Mouse (Mus musculus) hindbrain, embryonic 11.5 days (tissue): Measurements from ENCODE around the gene Lin54. TPM values are rescaled to one million over a fixed set of nuclear protein-coding genes. Genes with fewer than 3 reads are reported as not detected.

Experiments used
- ATAC-seq: fragments of 200-750 bp; cut with Nextera tagmentation; 2 replicates; pipeline ENCODE4 v1.8.0; 2017; ENCODE audit warnings: mild to moderate bottlenecking, moderate TSS enrichment, moderate library complexity; ENCODE audit not compliant: low FRiP score
- DNase-seq: peaks from one replicate; pipeline ENCODE4 v3.0.0-alpha.2; 2015; ENCODE audit warnings: low spot score
- H3K27ac ChIP-seq: fragments of 300-500 bp; sonication (generic); 2 replicates; pipeline ENCODE4 v1.5.1; 2014; ENCODE audit warnings: mild to moderate bottlenecking, low read depth, low read length
- H3K27me3 ChIP-seq: fragments of 300-500 bp; sonication (generic); 2 replicates; pipeline ENCODE4 v1.6.1; 2014; ENCODE audit warnings: mild to moderate bottlenecking, low read length, moderate library complexity, mixed read lengths; ENCODE audit not compliant: control insufficient read depth, insufficient read depth
- H3K36me3 ChIP-seq: fragments of 300-500 bp; sonication (generic); 2 replicates; pipeline ENCODE4 v1.6.1; 2014; ENCODE audit warnings: mild to moderate bottlenecking, low read length, moderate library complexity, mixed read lengths; ENCODE audit not compliant: control insufficient read depth, insufficient read depth
- H3K4me1 ChIP-seq: fragments of 300-500 bp; sonication (generic); replicated peaks from 2 replicates; pipeline ENCODE4 v1.6.1; 2014; ENCODE audit warnings: low read length, mixed read lengths; ENCODE audit not compliant: control insufficient read depth, insufficient read depth
- H3K4me2 ChIP-seq: fragments of 300-500 bp; sonication (generic); replicated peaks from 2 replicates; pipeline ENCODE4 v1.6.1; 2014; ENCODE audit warnings: mild to moderate bottlenecking, low read depth, low read length
- H3K4me3 ChIP-seq: fragments of 300-500 bp; sonication (generic); 2 replicates; pipeline ENCODE4 v1.5.1; 2014; ENCODE audit warnings: low read depth, low read length
- H3K9ac ChIP-seq: fragments of 300-500 bp; sonication (generic); 2 replicates; pipeline ENCODE4 v1.6.1; 2014; ENCODE audit warnings: low read depth, low read length
- H3K9me3 ChIP-seq: fragments of 300-500 bp; sonication (generic); 2 replicates; pipeline ENCODE4 v1.6.1; 2016; ENCODE audit warnings: low read length; ENCODE audit not compliant: control insufficient read depth
- WGBS: fragments of 180-500 bp; shearing (Covaris S2); extraction: QIAGEN DNeasy Blood & Tissue Kit; methylation state at CpG from one replicate; pipeline ENCODE4 v1.1.7; 2014; 5-methylcytosine and 5-hydroxymethylcytosine counted together
- polyA plus RNA-seq: library from polyadenylated mRNA; unstranded; fragments of >200 nt; fragmentation: Nextera tagmentation; extraction: Ambion mirVana; gene quantifications from 2 replicates; pipeline ENCODE4 v1.2.1, GENCODE M21; 2014

Lin54 gene
- polyA plus RNA-seq, 1 experiment from 2014 or later: 16.6 TPM

GRCm38 (mm10) chr5:100499831-100500304, 571 bp downstream of the Lin54 start:
- Histone ChIP-seq H3K4me1 (no peaks in the 10 kb centered on the region; the same call in 1 of the 2 replicates), H3K4me3 (peak overlapping the region; percentile 69), H3K27ac (peak overlapping the region; percentile 70), H3K4me2 (peak overlapping the region; percentile 87), H3K36me3 (no peaks in the 10 kb centered on the region), H3K9ac (peak overlapping the region; percentile 70), H3K9me3 (no peaks in the 10 kb centered on the region), H3K27me3 (no peaks in the 10 kb centered on the region)
- DNase-seq: peak; percentile 71
- WGBS: under 1% methylated on average over 27 of the region's 41 CpGs
- ATAC-seq: no peak

DNA sequence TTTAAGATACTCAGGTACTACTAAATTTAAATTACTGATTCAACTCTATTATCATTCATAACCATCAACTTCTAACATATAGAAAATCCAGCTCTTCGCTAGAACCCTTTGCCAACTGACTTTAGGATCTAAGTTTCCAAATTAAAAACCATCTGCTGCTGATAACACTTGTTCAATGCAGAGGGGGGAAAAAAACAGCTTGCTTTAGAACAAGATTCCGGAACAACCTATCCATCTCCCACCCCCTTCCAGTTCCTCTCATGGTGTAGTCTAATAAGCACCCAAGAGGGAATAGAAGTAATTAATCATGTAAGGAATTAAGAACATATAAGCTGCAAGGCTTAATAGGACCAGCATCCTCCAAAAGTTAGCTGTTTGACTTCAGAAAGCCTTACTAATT, 1.2 kb downstream of the Lin54 start:
- Histone ChIP-seq H3K4me2 (peak overlapping the region; percentile 87), H3K9me3 (no peaks in the 10 kb centered on the region), H3K27me3 (no peaks in the 10 kb centered on the region), H3K36me3 (no peaks in the 10 kb centered on the region), H3K4me1 (no peaks in the 10 kb centered on the region; the same call in 1 of the 2 replicates), H3K4me3 (peak overlapping the region; percentile 69), H3K9ac (peak overlapping the region; percentile 70), H3K27ac (0 out of 2 replicates have a peak overlapping the region, but pooled peaks have one; percentile 70)
- no peak for DNase-seq
- 39% methylated on average over 2 of the region's 2 CpGs for WGBS
- no peak for ATAC-seq

DNA sequence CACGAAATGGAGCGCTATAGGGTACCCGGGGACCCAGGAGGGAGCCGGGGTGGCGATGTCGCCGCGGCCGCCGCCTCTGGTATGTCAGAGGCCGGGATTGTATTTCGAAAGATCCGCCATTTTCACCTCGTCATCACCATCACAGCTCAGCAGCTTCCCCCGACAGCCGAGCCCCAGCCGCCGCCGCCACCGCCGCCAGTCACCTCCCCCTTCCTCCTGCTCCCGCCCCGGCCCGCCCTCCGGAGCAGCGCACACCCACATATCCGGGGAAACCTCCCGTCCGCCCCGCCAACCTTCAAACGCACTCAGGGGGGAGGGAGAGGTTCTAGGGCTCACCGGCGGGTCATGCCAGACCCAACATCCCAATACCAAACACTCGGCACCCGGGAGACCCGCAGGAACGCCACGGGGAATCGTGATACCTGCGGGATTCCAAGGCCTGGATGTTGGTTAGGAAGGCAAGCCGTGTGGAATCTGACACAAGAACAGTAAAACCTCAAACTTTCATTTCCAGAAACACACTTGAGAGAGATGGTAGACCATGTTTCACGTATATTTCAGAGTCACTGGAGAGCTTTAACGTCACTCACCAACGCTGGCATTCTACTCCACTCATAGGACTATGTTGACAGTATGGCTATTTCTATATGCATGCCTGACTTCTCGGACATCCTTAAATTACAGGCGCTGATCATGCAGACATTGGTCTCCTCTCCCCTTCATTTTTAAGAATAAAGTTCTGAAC, 1.8 kb downstream of the Lin54 start:
- peak overlapping the region; percentile 69 for H3K4me3 ChIP-seq
- peak; percentile 76 for DNase-seq
- no peaks in the 10 kb centered on the region; the same call in 1 of the 2 replicates for H3K4me1 ChIP-seq
- peak overlapping the region; percentile 73 for H3K9ac ChIP-seq
- no peaks in the 10 kb centered on the region for H3K9me3 ChIP-seq
- peak; percentile 60 for ATAC-seq
- 1% methylated on average over 34 of the region's 46 CpGs for WGBS
- H3K27me3 ChIP-seq: no peaks in the 10 kb centered on the region
- no peaks in the 10 kb centered on the region for H3K36me3 ChIP-seq
- no peak overlapping the region for H3K27ac ChIP-seq
- H3K4me2 ChIP-seq: peak overlapping the region; percentile 87

DNA sequence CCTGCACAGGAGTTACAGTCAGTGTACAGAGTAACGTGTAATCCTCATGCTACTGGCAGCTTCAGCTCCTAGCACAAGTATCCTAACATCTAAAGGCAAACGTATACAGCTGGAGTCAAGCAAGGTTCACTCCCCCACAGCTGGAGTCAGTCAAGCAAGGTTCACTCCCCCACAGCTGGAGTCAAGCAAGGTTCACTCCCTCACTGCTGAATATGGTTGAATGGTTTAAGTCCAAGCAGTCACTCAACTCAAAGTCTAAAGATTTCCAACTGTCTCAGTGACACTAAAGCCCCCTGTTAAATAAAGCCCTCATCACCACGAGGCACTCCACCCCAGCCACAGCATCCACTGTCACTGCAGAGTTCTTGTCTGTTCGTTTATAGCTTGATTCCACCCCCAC, 8.7 kb downstream of the Lin54 start:
- Histone ChIP-seq H3K4me3 (no peak overlapping the region), H3K9ac (no peak overlapping the region), H3K27ac (no peak overlapping the region), H3K4me1 (no peaks in the 10 kb centered on the region), H3K4me2 (no peak overlapping the region), H3K9me3 (no peaks in the 10 kb centered on the region), H3K36me3 (no peaks in the 10 kb centered on the region), H3K27me3 (no peaks in the 10 kb centered on the region)
- 64% methylated on average over 4 of the region's 4 CpGs for WGBS
- no peak for DNase-seq
- no peak for ATAC-seq

- ATAC-seq (no peak), DNase-seq (no peak)
- Histone ChIP-seq H3K27ac (no peak overlapping the region), H3K9me3 (no peaks in the 10 kb centered on the region), H3K27me3 (no peaks in the 10 kb centered on the region), H3K4me1 (no peaks in the 10 kb centered on the region), H3K9ac (no peak overlapping the region), H3K4me3 (no peak overlapping the region), H3K36me3 (no peaks in the 10 kb centered on the region), H3K4me2 (no peak overlapping the region)
- 96% methylated on average over 2 of the region's 2 CpGs for WGBS
These were observed 11.1 kb downstream of the Lin54 start for GRCm38 (mm10) chr5:100489340-100489739.

DNA sequence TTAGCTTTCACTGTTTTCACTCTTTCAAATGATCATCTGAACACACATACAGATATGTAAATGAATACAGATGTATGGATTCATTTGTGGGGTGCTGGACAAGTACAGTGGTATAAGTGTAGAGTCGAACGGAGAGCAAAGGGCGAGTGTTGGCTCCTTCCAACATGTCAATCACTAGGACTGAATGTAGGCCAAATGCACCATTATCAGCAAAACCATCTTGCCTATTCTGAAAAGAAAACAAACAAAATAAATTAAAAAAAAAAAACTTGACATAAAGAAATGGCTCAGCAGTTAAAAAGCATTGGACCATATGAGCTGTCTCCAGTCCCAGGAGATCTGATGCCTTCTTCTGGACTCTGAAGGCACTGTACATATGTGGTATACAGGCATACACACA, 12.2 kb downstream of the Lin54 start:
- 92% methylated on average over 3 of the region's 3 CpGs for WGBS
- Histone ChIP-seq H3K27me3 (no peaks in the 10 kb centered on the region), H3K4me3 (no peak overlapping the region), H3K27ac (no peak overlapping the region), H3K9me3 (no peaks in the 10 kb centered on the region), H3K4me1 (no peaks in the 10 kb centered on the region), H3K4me2 (no peak overlapping the region), H3K9ac (no peak overlapping the region), H3K36me3 (no peaks in the 10 kb centered on the region)
- ATAC-seq (no peak), DNase-seq (no peak)

- DNase-seq (no peak), ATAC-seq (no peak)
- no peaks in the 10 kb centered on the region for H3K36me3 ChIP-seq
- WGBS: 98% methylated on average over 2 of the region's 2 CpGs
- no peaks in the 10 kb centered on the region for H3K4me1 ChIP-seq
- no peak overlapping the region for H3K4me2 ChIP-seq
- H3K9ac ChIP-seq: no peak overlapping the region
- no peaks in the 10 kb centered on the region for H3K27me3 ChIP-seq
- no peak overlapping the region for H3K27ac ChIP-seq
- no peak overlapping the region for H3K4me3 ChIP-seq
- no peaks in the 10 kb centered on the region for H3K9me3 ChIP-seq
These were observed 13.3 kb downstream of the Lin54 start for GRCm38 (mm10) chr5:100487120-100487519.

GRCm38 (mm10) chr5:100483569-100483968, 16.9 kb downstream of the Lin54 start:
- Histone ChIP-seq H3K4me2 (no peak overlapping the region), H3K9ac (no peak overlapping the region), H3K4me3 (no peak overlapping the region), H3K27ac (no peak overlapping the region), H3K27me3 (no peaks in the 10 kb centered on the region), H3K4me1 (no peaks in the 10 kb centered on the region), H3K9me3 (no peaks in the 10 kb centered on the region), H3K36me3 (no peaks in the 10 kb centered on the region)
- no peak for DNase-seq
- ATAC-seq: no peak

DNA sequence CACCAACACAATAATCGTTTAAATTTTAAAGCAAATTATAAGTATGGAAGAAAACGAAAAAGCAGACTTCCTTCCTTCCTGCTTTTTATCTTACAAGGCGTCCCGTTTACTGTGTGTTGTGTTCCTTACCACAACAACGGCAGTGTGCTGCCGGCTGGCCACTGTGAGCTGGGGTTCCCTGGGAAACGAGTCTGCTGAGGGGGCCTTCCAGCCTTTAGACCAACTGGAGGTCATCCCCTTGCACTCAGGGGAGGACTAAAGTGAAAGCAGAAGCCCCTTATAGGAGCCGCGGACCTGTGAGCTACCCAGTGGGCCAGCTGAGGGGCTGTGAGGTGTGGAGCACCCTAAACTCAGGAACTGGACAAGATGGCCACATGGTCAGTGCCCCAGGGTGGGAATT, 22.8 kb downstream of the Lin54 start:
- no peaks in the 10 kb centered on the region for H3K27me3 ChIP-seq
- no peaks in the 10 kb centered on the region for H3K4me1 ChIP-seq
- ATAC-seq (no peak), DNase-seq (no peak)
- no peak overlapping the region for H3K27ac ChIP-seq
- no peaks in the 10 kb centered on the region for H3K9me3 ChIP-seq
- no peak overlapping the region for H3K4me3 ChIP-seq
- H3K9ac ChIP-seq: no peak overlapping the region
- H3K4me2 ChIP-seq: no peak overlapping the region
- WGBS: 89% methylated on average over 9 of the region's 9 CpGs
- no peaks in the 10 kb centered on the region for H3K36me3 ChIP-seq
